In genomic region chr5:8865630-8866029, GRCm38 (mm10) we compare ENCODE assay signal across 1 mouse cellular context. TPM values are rescaled to one million over a fixed set of nuclear protein-coding genes. Genes with fewer than 3 reads are reported as not detected.
"Had no signal": no experiment of that assay in that cellular context is flagged by ENCODE, and none has a peak within 500 bp of the region (broad histone marks: within the 10 kb centered on the region; RNA-seq: fewer than 3 reads in every experiment).

No protein-coding gene starts in this region.

RNA-seq across cellular contexts. Expression of gene Abcb4, which starts 27.9 kb away (rescaled TPM):
- polyA plus RNA-seq: kidney, embryonic 14.5 days had no signal
